Mouse (Mus musculus): Measurements from ENCODE around the gene Tor1aip1.
"Not testable (repeated sequence)": the region's sequence is repeated elsewhere in the genome, so short reads cannot be mapped to it uniquely, and the experiment has no call there.

Tor1aip1 gene

GRCm38 (mm10) chr1:156035930-156036737 is at the start of gene Tor1aip1:
Gene Tor1aip1 (minus strand): TSS chr1:156036480.
- peak; percentile 99 for DNase-seq (ENCODE audit: extremely low read depth, insufficient read length, low spot score)

- DNase-seq (ENCODE audit: extremely low read depth, insufficient read length, low spot score) = no peak
Observed at GRCm38 (mm10) chr1:156085770-156086169, 49.5 kb upstream of the Tor1aip1 start.

- no peak for DNase-seq (ENCODE audit: extremely low read depth, insufficient read length, low spot score)
Observed at GRCm38 (mm10) chr1:156084603-156085002, 48.3 kb upstream of the Tor1aip1 start.

- DNase-seq (ENCODE audit: extremely low read depth, insufficient read length, low spot score) = no peak
Observed at GRCm38 (mm10) chr1:156077655-156078054, 41.4 kb upstream of the Tor1aip1 start.

GRCm38 (mm10) chr1:156076474-156076873 is 40.2 kb upstream of the Tor1aip1 start:
- DNase-seq (ENCODE audit: extremely low read depth, insufficient read length, low spot score) = no peak

GRCm38 (mm10) chr1:156074575-156074974 is 38.3 kb upstream of the Tor1aip1 start:
- no peak for DNase-seq (ENCODE audit: extremely low read depth, insufficient read length, low spot score)

GRCm38 (mm10) chr1:156073169-156073821 is 37.0 kb upstream of the Tor1aip1 start:
- DNase-seq (ENCODE audit: extremely low read depth, insufficient read length, low spot score) = no peak

GRCm38 (mm10) chr1:156070106-156070505 is 33.8 kb upstream of the Tor1aip1 start:
- DNase-seq (ENCODE audit: extremely low read depth, insufficient read length, low spot score) = no peak

GRCm38 (mm10) chr1:156066133-156066532 is 29.9 kb upstream of the Tor1aip1 start:
- no peak for DNase-seq (ENCODE audit: extremely low read depth, insufficient read length, low spot score)

- DNase-seq (ENCODE audit: extremely low read depth, insufficient read length, low spot score) = no peak
Observed at GRCm38 (mm10) chr1:156062193-156062592, 25.9 kb upstream of the Tor1aip1 start.

- DNase-seq (ENCODE audit: extremely low read depth, insufficient read length, low spot score) = no peak
Observed at GRCm38 (mm10) chr1:156058207-156058606, 21.9 kb upstream of the Tor1aip1 start.

GRCm38 (mm10) chr1:156046688-156047087 is 10.4 kb upstream of the Tor1aip1 start:
- no peak for DNase-seq (ENCODE audit: extremely low read depth, insufficient read length, low spot score)

GRCm38 (mm10) chr1:156044211-156044611 is 7.9 kb upstream of the Tor1aip1 start:
- DNase-seq (ENCODE audit: extremely low read depth, insufficient read length, low spot score) = no peak

- DNase-seq (ENCODE audit: extremely low read depth, insufficient read length, low spot score) = no peak
Observed at GRCm38 (mm10) chr1:156043027-156043426, 6.7 kb upstream of the Tor1aip1 start.

GRCm38 (mm10) chr1:156042481-156042880 is 6.2 kb upstream of the Tor1aip1 start:
- no peak for DNase-seq (ENCODE audit: extremely low read depth, insufficient read length, low spot score)

- no peak for DNase-seq (ENCODE audit: extremely low read depth, insufficient read length, low spot score)
Observed at GRCm38 (mm10) chr1:156041451-156042241, 5.4 kb upstream of the Tor1aip1 start.

GRCm38 (mm10) chr1:156040731-156041401 is 4.6 kb upstream of the Tor1aip1 start:
- DNase-seq (ENCODE audit: extremely low read depth, insufficient read length, low spot score) = peak; percentile 91

GRCm38 (mm10) chr1:156039989-156040388 is 3.7 kb upstream of the Tor1aip1 start:
- DNase-seq (ENCODE audit: extremely low read depth, insufficient read length, low spot score) = not testable (repeated sequence)

- DNase-seq (ENCODE audit: extremely low read depth, insufficient read length, low spot score) = peak; percentile 50
Observed at GRCm38 (mm10) chr1:156037144-156037583, 884 bp upstream of the Tor1aip1 start.

- no peak for DNase-seq (ENCODE audit: extremely low read depth, insufficient read length, low spot score)
Observed at GRCm38 (mm10) chr1:156035269-156035929, 881 bp downstream of the Tor1aip1 start, which contains the start of gene Tor1aip2. Gene Tor1aip2 (plus strand): TSS chr1:156035403.
